Mouse (Mus musculus): ENCODE measurements at regions not wholly inside any gene's neighbourhood (a gene's known extent, or its start where the extent isn't known, plus 50 kb on each side); places are given as distances from the start of the nearest gene placed in this dataset.

DNA sequence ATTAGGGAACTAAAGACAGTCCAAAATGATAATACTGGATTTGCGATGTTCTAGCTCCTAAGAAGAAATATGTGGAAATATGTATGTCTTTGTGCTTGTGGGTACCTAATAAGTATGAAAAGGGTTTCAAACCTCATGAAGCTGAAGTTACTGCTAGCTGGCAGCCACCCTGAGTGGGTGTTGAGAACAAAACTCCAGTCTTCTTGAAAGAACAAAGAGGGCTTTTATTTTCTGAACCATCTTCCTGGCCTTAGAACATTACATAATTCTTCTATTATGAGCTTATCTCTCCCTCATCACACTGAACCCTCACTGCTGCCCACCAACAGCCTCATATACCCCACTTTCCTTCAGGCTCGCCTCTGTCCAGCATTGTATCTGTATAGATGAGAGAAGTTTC, 905.6 kb upstream of the Slc10a2 start:
- no peak for DNase-seq (ENCODE audit: extremely low spot score, low read depth, low spot score)

DNA sequence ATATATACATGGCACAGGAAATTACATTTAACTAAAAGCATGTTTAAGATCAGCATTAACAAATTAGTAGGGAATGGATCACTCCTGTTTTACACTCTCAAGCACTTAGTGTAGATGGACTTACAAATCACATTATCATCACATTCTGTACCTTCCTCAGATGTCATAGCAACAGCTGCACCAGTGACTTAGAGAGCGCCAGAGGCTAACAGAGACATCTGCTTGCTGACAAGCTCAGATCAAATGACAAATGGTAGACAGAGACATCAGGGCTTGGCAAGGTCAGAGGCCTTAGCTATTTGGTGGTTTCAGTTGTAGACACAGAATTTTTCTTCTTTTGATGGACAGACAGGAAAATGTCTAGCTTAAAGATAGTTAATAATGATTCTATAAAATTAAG, 897.5 kb upstream of the Slc10a2 start:
- no peak for DNase-seq (ENCODE audit: extremely low spot score, low read depth, low spot score)

DNA sequence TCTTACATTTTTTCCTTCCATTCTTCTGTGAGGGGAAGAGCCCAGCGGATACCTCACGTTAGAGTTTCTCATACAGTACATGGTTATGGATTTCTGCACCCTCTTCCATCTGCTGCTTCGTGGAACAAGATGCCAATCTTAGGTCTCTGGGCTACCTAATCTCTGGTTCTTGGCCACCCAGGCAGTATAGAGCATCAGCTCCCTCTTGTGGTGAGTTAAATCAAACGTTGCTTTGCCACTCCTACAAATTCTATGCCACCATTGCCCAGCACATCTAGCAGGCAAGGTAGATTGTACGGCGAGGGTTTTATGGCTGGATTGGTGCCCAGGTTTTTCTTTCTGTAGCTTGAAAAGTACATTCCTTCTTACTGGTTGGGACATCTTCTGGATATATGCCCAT, 889.7 kb upstream of the Slc10a2 start:
- no peak for DNase-seq (ENCODE audit: extremely low spot score, low read depth, low spot score)

DNA sequence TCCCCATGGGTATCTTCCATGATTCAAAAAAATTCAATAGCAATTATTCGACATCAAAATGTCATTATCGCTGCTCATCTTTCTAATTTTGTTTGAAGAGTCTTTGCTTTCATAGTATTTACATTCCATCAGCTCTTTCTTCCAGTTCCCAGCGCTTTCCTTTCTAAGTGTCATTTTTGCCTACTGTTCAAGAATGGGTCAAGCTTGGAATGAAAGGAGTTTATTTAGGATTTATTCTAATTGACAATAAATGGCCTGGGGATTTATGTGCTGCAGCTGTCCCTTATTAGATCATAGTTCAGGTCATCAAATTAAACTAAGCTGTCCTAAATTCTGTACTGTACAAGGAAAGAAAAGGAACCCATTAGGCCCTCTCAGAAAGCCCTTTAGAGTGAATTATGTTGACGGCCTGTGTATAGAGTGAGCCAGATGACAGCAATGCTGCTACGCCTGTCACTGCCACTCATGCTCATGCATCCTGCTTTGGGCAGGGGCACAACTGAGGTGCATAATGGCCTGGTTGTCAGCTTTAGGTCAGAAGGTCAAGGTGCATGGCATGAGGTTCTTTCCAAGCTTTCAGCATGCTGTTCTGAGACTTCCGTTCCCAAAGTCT, 860.4 kb upstream of the Slc10a2 start:
- peak; percentile 49 for DNase-seq (ENCODE audit: extremely low spot score, low read depth, low spot score)

DNA sequence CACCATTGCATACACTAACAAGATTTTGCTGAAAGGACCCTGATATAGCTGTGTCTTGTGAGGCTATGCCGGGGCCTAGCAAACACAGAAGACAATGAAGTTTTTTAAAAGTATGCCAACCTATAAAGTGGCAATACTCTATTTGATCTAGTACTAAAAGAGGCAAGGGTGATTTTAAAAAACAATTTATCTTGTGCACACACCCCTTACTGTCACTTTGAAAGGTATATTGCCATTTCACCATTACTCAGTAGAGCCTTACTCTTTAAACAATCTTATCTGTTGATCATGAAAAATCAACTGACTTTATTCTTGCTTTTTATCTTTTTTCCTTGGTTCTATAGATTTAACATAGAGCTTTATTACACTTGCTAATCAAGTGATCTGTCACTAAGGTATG, 859.1 kb upstream of the Slc10a2 start:
- DNase-seq (ENCODE audit: extremely low spot score, low read depth, low spot score) = no peak

DNA sequence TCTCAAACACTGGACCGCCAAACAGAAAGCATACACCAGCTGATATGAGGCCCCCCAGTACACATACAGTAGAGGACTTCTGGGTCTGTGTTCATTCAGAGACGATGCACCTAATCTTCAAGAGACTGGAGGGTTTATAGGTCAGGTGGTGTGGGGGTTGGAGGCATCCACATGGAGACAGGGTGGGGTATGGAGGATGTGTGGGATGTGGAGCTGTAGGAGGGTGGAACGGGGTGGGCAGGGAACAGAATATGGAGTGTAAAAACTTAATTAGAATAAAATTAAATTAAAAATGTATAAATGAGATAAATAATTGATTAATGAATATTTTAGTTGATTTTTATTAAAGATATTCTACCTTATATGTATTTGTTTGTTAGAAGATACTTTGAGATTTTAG, 832.9 kb upstream of the Slc10a2 start:
- DNase-seq (ENCODE audit: extremely low spot score, low read depth, low spot score) = no peak

DNA sequence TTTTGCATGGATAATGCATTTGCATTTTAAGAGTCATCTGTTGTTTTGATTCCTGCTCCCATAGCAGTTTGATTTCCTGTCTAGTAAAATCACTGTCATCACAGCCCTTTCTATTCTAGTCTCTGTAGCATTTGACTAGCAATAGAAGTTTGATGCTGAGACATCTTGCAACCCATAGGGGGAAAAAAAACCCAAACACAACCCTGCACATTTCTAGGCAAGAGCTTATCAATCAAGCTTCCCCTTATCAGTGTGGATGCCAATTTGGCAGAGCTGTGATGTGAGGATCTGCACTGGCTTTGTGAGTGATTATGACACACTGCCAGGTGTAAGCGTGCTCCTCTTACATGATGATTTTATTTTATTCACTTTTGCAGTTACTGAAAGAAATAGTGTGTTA, 813.0 kb upstream of the Slc10a2 start:
- no peak for DNase-seq (ENCODE audit: extremely low spot score, low read depth, low spot score)
